Mouse (Mus musculus): ENCODE results near the gene Sephs2.

Sephs2 gene

GRCm38 (mm10) chr7:127273925-127274789, at the start of gene Sephs2:
Gene Sephs2, minus strand, starts transcription at chr7:127274055.
- DNase-seq (ENCODE audit: low spot score): peak; percentile 85

GRCm38 (mm10) chr7:127322085-127322484, 48.2 kb upstream of the Sephs2 start:
- DNase-seq (ENCODE audit: low spot score): no peak

GRCm38 (mm10) chr7:127321106-127321505, 47.3 kb upstream of the Sephs2 start:
- DNase-seq (ENCODE audit: low spot score): no peak

- no peak for DNase-seq (ENCODE audit: low spot score)
These were observed 40.1 kb upstream of the Sephs2 start for GRCm38 (mm10) chr7:127313912-127314311.

- no peak for DNase-seq (ENCODE audit: low spot score)
These were observed 36.1 kb upstream of the Sephs2 start for GRCm38 (mm10) chr7:127309951-127310350.

- no peak for DNase-seq (ENCODE audit: low spot score)
These were observed 35.0 kb upstream of the Sephs2 start for GRCm38 (mm10) chr7:127308887-127309286.

- DNase-seq (ENCODE audit: low spot score): no peak
These were observed 34.6 kb upstream of the Sephs2 start for GRCm38 (mm10) chr7:127308431-127308830.

GRCm38 (mm10) chr7:127297586-127298193, 23.8 kb upstream of the Sephs2 start:
- DNase-seq (ENCODE audit: low spot score): no peak

GRCm38 (mm10) chr7:127296786-127297555, 23.1 kb upstream of the Sephs2 start:
- no peak for DNase-seq (ENCODE audit: low spot score)

GRCm38 (mm10) chr7:127296098-127296497, 22.2 kb upstream of the Sephs2 start, which contains the start of gene Itgal:
Gene Itgal, plus strand, starts transcription at chr7:127296260.
- no peak for DNase-seq (ENCODE audit: low spot score)

GRCm38 (mm10) chr7:127290142-127290541, 16.3 kb upstream of the Sephs2 start:
- DNase-seq (ENCODE audit: low spot score): no peak

GRCm38 (mm10) chr7:127289306-127289705, 15.5 kb upstream of the Sephs2 start:
- DNase-seq (ENCODE audit: low spot score): no peak

- DNase-seq (ENCODE audit: low spot score): no peak
These were observed 14.1 kb upstream of the Sephs2 start for GRCm38 (mm10) chr7:127287940-127288339.

GRCm38 (mm10) chr7:127285154-127285553, 11.3 kb upstream of the Sephs2 start:
- DNase-seq (ENCODE audit: low spot score): no peak

- no peak for DNase-seq (ENCODE audit: low spot score)
These were observed 8.3 kb upstream of the Sephs2 start for GRCm38 (mm10) chr7:127282190-127282589.

GRCm38 (mm10) chr7:127281114-127281513, 7.3 kb upstream of the Sephs2 start:
- DNase-seq (ENCODE audit: low spot score): no peak

- DNase-seq (ENCODE audit: low spot score): no peak
These were observed 6.2 kb upstream of the Sephs2 start for GRCm38 (mm10) chr7:127280092-127280491.

GRCm38 (mm10) chr7:127278311-127278710, 4.5 kb upstream of the Sephs2 start:
- no peak for DNase-seq (ENCODE audit: low spot score)

GRCm38 (mm10) chr7:127276519-127276961, 2.7 kb upstream of the Sephs2 start:
- no peak for DNase-seq (ENCODE audit: low spot score)

- no peak for DNase-seq (ENCODE audit: low spot score)
These were observed 534 bp downstream of the Sephs2 start for GRCm38 (mm10) chr7:127273118-127273923.

GRCm38 (mm10) chr7:127272566-127272965, 1.3 kb downstream of the Sephs2 start:
- no peak for DNase-seq (ENCODE audit: low spot score)

GRCm38 (mm10) chr7:127271093-127271492, 2.8 kb downstream of the Sephs2 start:
- no peak for DNase-seq (ENCODE audit: low spot score)

All from urinary bladder, postnatal 10 days (tissue).